Mouse (Mus musculus) MEL (cell line): ENCODE data around the gene Ndufaf2.

Experiments used
- CTCF ChIP-seq, 3 experiments: IDR thresholded peaks in 2 of 3; conservative IDR thresholded peaks in 1 of 3; 2 replicates each; pipeline ENCODE4 v1.5.1; 2011 to 2012; ENCODE audit warnings: low read length in 3 of 3, low read depth in 2 of 3, mild to moderate bottlenecking in 2 of 3, improper control_type of control experiment in 1 of 3, inconsistent platforms in 1 of 3, mixed read lengths in 1 of 3, moderate library complexity in 1 of 3; ENCODE audit not compliant: control insufficient read depth in 1 of 3, insufficient read depth in 1 of 3, poor library complexity in 1 of 3, severe bottlenecking in 1 of 3
- ETS1 ChIP-seq: IDR thresholded peaks from 2 replicates; pipeline ENCODE4 v1.6.1; 2012; ENCODE audit warnings: low read depth, mild to moderate bottlenecking, inconsistent platforms, low read length, improper control_type of control experiment, moderate library complexity
- JUND ChIP-seq: IDR thresholded peaks from 2 replicates; pipeline ENCODE4 v1.6.1; 2011; ENCODE audit warnings: low read depth, mild to moderate bottlenecking, improper control_type of control experiment, low read length
- POLR2A ChIP-seq, 2 experiments: IDR thresholded peaks; 2 replicates each; pipeline ENCODE4 v1.6.1; 2011 to 2012; ENCODE audit warnings: low read length in 2 of 2, mild to moderate bottlenecking in 2 of 2, control low read depth in 1 of 2, improper control_type of control experiment in 1 of 2, low read depth in 1 of 2, moderate library complexity in 1 of 2; ENCODE audit not compliant: control insufficient read depth in 1 of 2, insufficient read depth in 1 of 2, poor library complexity in 1 of 2
- SMC3 ChIP-seq: IDR thresholded peaks from 2 replicates; pipeline ENCODE4 v1.6.1; 2011; ENCODE audit warnings: low read depth, low read length, improper control_type of control experiment
- USF1 ChIP-seq: IDR thresholded peaks from 2 replicates; pipeline ENCODE4 v1.6.1; 2014; ENCODE audit warnings: low read depth, mild to moderate bottlenecking, inconsistent platforms, low read length, improper control_type of control experiment, moderate library complexity

GRCm38 (mm10) chr13:108204857-108205256 is 46.4 kb upstream of the Ndufaf2 start:
- no peak for TF ChIP-seq SMC3
- no peak for TF ChIP-seq USF1
- no peak for TF ChIP-seq CTCF (IDR thresholded peaks at IDR 0.05 in 2 of 3, conservative IDR thresholded peaks at IDR 0.05 in 1 of 3; ENCODE audit: control insufficient read depth in 1 of 3, insufficient read depth in 1 of 3, low read depth in 2 of 3, low read length in 3 of 3, poor library complexity in 1 of 3, severe bottlenecking in 1 of 3)
- no peak for TF ChIP-seq JUND
- TF ChIP-seq POLR2A (IDR thresholded peaks at IDR 0.05; ENCODE audit: control insufficient read depth in 1 of 2, insufficient read depth in 1 of 2, low read depth in 1 of 2, low read length in 2 of 2, poor library complexity in 1 of 2): no peak
- TF ChIP-seq ETS1: no peak
